Mouse (Mus musculus) embryonic fibroblast, embryonic 13.5 days (primary cell): Measurements from ENCODE around the gene Khdc3.

Experiments
- CTCF ChIP-seq: IDR thresholded peaks from 2 replicates; pipeline ENCODE4 v1.5.1; 2011; ENCODE audit warnings: mild to moderate bottlenecking, control low read depth, low read length, moderate library complexity, borderline replicate concordance; ENCODE audit not compliant: insufficient read depth
- POLR2A ChIP-seq: IDR thresholded peaks from 2 replicates; pipeline ENCODE4 v1.6.1; 2011; ENCODE audit warnings: low read depth, mild to moderate bottlenecking, control low read depth, low read length, moderate library complexity

DNA sequence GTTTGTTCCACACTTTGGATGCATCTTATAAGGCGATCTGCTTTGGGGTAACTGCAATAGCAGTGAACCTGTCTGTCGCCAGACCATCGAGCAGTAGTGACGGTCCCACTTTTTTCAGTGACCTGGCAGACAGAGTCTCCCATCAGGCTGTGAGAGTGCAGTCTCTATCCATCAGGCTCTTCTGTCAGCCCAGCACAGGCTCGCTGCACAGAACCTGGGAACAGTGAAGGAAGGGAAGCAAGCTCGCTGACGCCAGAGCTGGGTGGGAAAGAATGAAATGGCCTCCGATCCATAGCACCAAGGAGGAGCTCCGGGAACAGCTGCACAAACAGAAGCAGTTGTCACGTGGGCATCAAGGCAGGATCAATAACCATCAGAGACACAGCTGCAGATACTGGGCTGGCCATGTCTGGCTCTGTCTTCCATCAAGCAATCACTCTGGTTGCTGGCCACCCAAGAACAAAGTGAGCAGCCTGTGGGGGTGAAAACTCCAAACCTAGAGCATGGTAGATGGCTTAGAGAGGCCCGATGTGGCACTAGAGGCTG lies 35.8 kb downstream of the Khdc3 start:
- TF ChIP-seq POLR2A, result no peak
- no peak for TF ChIP-seq CTCF
